Mouse (Mus musculus) CH12.LX (cell line): ENCODE measurements around the gene Ssr3. TPM values are rescaled to one million over a fixed set of nuclear protein-coding genes. Genes with fewer than 3 reads are reported as not detected.
A peak's percentile ranks its signal among the peaks of the same experiment; 100 is the strongest.

Source experiments
- DNase-seq: peaks from one replicate; pipeline ENCODE4 v3.0.0-alpha.2; 2013; ENCODE audit errors: extremely low read depth
- H3K27ac ChIP-seq: 2 replicates; pipeline ENCODE4 v1.5.1; 2012; ENCODE audit warnings: low read depth, mild to moderate bottlenecking, control low read depth, moderate library complexity; ENCODE audit not compliant: insufficient read depth
- H3K27me3 ChIP-seq: replicated peaks from 2 replicates; pipeline ENCODE3; 2012; ENCODE audit warnings: inconsistent platforms
- H3K36me3 ChIP-seq, 2 experiments: replicated peaks in 1 of 2; 2 replicates each; pipeline versions ENCODE3 to v1.6.1; 2012; ENCODE audit warnings: inconsistent platforms in 1 of 2, low read length in 1 of 2, mild to moderate bottlenecking in 1 of 2, mixed read lengths in 1 of 2, moderate library complexity in 1 of 2; ENCODE audit not compliant: control insufficient read depth in 1 of 2, insufficient read depth in 1 of 2
- H3K4me1 ChIP-seq, 2 experiments: 2 replicates each; pipeline ENCODE4 v1.6.1; 2012; ENCODE audit warnings: inconsistent platforms in 1 of 2, moderate library complexity in 1 of 2; ENCODE audit not compliant: insufficient read depth in 2 of 2, control insufficient read depth in 1 of 2
- H3K4me2 ChIP-seq: 2 replicates; pipeline ENCODE4 v1.6.1; 2012; ENCODE audit warnings: low read depth, mild to moderate bottlenecking, control low read depth; ENCODE audit not compliant: poor library complexity, insufficient read depth, severe bottlenecking
- H3K4me3 ChIP-seq, 3 experiments: fragments of 150-350 bp in 1 of 3; sonication (generic) in 1 of 3; replicated peaks in 1 of 3; 2 replicates each; pipeline versions ENCODE3 to v1.5.1; 2011 to 2012; ENCODE audit warnings: low read depth in 2 of 3, low read length in 2 of 3, mild to moderate bottlenecking in 2 of 3, moderate library complexity in 2 of 3, control low read depth in 1 of 3, improper control_type of control experiment in 1 of 3, inconsistent platforms in 1 of 3, mixed read lengths in 1 of 3; ENCODE audit not compliant: poor library complexity in 1 of 3
- H3K79me2 ChIP-seq: replicated peaks from 2 replicates; pipeline ENCODE4 v1.6.1; 2012; ENCODE audit warnings: mild to moderate bottlenecking, moderate library complexity; ENCODE audit not compliant: control insufficient read depth, poor library complexity, insufficient read depth, severe bottlenecking; ENCODE audit errors: extremely low read depth
- H3K9ac ChIP-seq: 2 replicates; pipeline ENCODE4 v1.6.1; 2012; ENCODE audit warnings: low read depth, mild to moderate bottlenecking, control low read depth, moderate library complexity; ENCODE audit not compliant: insufficient read depth
- H3K9me3 ChIP-seq: replicated peaks from 2 replicates; pipeline ENCODE3; 2012; ENCODE audit warnings: low read length, inconsistent platforms, mixed read lengths
- BHLHE40 ChIP-seq: IDR thresholded peaks from 2 replicates; pipeline ENCODE4 v1.6.1; 2011; ENCODE audit warnings: mild to moderate bottlenecking, low read depth, low read length, improper control_type of control experiment
- CHD1 ChIP-seq: IDR thresholded peaks from 2 replicates; pipeline ENCODE4 v1.6.1; 2012; ENCODE audit warnings: low read depth, low read length, improper control_type of control experiment, inconsistent platforms
- CTCF ChIP-seq, 2 experiments: IDR thresholded peaks in 1 of 2; conservative IDR thresholded peaks in 1 of 2; 2 replicates each; pipeline ENCODE4 v1.5.1; 2011 to 2012; ENCODE audit warnings: low read depth in 2 of 2, low read length in 2 of 2, improper control_type of control experiment in 1 of 2, inconsistent platforms in 1 of 2, mild to moderate bottlenecking in 1 of 2, moderate library complexity in 1 of 2
- E2F4 ChIP-seq: IDR thresholded peaks from 2 replicates; pipeline ENCODE4 v1.6.1; 2011; ENCODE audit warnings: low read depth, low read length, improper control_type of control experiment; ENCODE audit not compliant: insufficient replicate concordance
- EP300 ChIP-seq: IDR thresholded peaks from 2 replicates; pipeline ENCODE4 v1.6.1; 2011; ENCODE audit warnings: low read length, improper control_type of control experiment
- ETS1 ChIP-seq: conservative IDR thresholded peaks from 2 replicates; pipeline ENCODE4 v1.6.1; 2012; ENCODE audit warnings: low read depth, mild to moderate bottlenecking, inconsistent platforms, low read length, improper control_type of control experiment, moderate library complexity
- GABPA ChIP-seq: IDR thresholded peaks from 2 replicates; pipeline ENCODE4 v1.6.1; 2012; ENCODE audit warnings: low read depth, low read length, improper control_type of control experiment, inconsistent platforms; ENCODE audit not compliant: insufficient replicate concordance
- IRF4 ChIP-seq: IDR thresholded peaks from 2 replicates; pipeline ENCODE4 v1.6.1; 2014; ENCODE audit warnings: low read depth, mild to moderate bottlenecking, inconsistent platforms, low read length, improper control_type of control experiment
- MAFK ChIP-seq: IDR thresholded peaks from 2 replicates; pipeline ENCODE4 v1.6.1; 2011; ENCODE audit warnings: low read length, improper control_type of control experiment; ENCODE audit not compliant: insufficient replicate concordance
- MAZ ChIP-seq: IDR thresholded peaks from 2 replicates; pipeline ENCODE4 v1.6.1; 2012; ENCODE audit warnings: low read depth, mild to moderate bottlenecking, inconsistent platforms, low read length, improper control_type of control experiment, moderate library complexity
- MEF2A ChIP-seq: IDR thresholded peaks from 2 replicates; pipeline ENCODE4 v1.6.1; 2014; ENCODE audit warnings: low read depth, mild to moderate bottlenecking, inconsistent platforms, low read length, improper control_type of control experiment, borderline replicate concordance
- PAX5 ChIP-seq: IDR thresholded peaks from 2 replicates; pipeline ENCODE4 v1.6.1; 2012; ENCODE audit warnings: low read length, inconsistent platforms, mixed read lengths
- POLR2AphosphoS2 ChIP-seq: IDR thresholded peaks from 2 replicates; pipeline ENCODE4 v1.6.1; 2011; ENCODE audit warnings: low read depth, low read length, improper control_type of control experiment
- RCOR1 ChIP-seq: conservative IDR thresholded peaks from 2 replicates; pipeline ENCODE4 v1.6.1; 2012; ENCODE audit warnings: low read depth, mild to moderate bottlenecking, inconsistent platforms, low read length, improper control_type of control experiment
- SIN3A ChIP-seq: IDR thresholded peaks from 2 replicates; pipeline ENCODE4 v1.6.1; 2012; ENCODE audit warnings: low read length, improper control_type of control experiment, inconsistent platforms
- SMC3 ChIP-seq: IDR thresholded peaks from 2 replicates; pipeline ENCODE4 v1.6.1; 2011; ENCODE audit warnings: low read depth, low read length, improper control_type of control experiment
- UBTF ChIP-seq: IDR thresholded peaks from 2 replicates; pipeline ENCODE4 v1.6.1; 2012; ENCODE audit warnings: low read depth, mild to moderate bottlenecking, inconsistent platforms, low read length, improper control_type of control experiment, moderate library complexity
- USF2 ChIP-seq: conservative IDR thresholded peaks from 2 replicates; pipeline ENCODE4 v1.6.1; 2011; ENCODE audit warnings: low read depth, low read length, improper control_type of control experiment
- dilution Hi-C: fragments of 300-500 bp; cut with MboI; formaldehyde crosslinking; loops from 2 replicates; pipeline ENCODE4 v1.14.3; 2020; ENCODE audit warnings: low sequenced_read_pairs; ENCODE audit not compliant: extremely low pct_unique_long_range_greater_than_20kb, extremely low pct_ligation_motif_present
- in situ Hi-C: fragments of 300-500 bp; cut with MboI; formaldehyde crosslinking; loops from 3 replicates; pipeline ENCODE4 v1.14.3; 2019; ENCODE audit warnings: low sequenced_read_pairs, low pct_ligation_motif_present, low pct_unique_long_range_greater_than_20kb, mixed read lengths
- polyA plus RNA-seq: library from polyadenylated mRNA; unstranded; fragments of >175 nt; gene quantifications from 2 replicates; pipeline ENCODE4 v1.2.1, GENCODE M21; 2012; ENCODE audit warnings: low read depth; ENCODE audit not compliant: insufficient read length
- total RNA-seq, 2 experiments: library from RNA; depleted of rRNA; stranded (reverse); fragments of 300-350 nt in 1 of 2; fragments of >200 nt in 1 of 2; gene quantifications; 2 replicates each; pipeline ENCODE4 v1.2.3; 2012 to 2014

The Ssr3 gene
- total and polyA plus RNA-seq, 3 experiments: 118 to 222 (median 165) TPM

DNA sequence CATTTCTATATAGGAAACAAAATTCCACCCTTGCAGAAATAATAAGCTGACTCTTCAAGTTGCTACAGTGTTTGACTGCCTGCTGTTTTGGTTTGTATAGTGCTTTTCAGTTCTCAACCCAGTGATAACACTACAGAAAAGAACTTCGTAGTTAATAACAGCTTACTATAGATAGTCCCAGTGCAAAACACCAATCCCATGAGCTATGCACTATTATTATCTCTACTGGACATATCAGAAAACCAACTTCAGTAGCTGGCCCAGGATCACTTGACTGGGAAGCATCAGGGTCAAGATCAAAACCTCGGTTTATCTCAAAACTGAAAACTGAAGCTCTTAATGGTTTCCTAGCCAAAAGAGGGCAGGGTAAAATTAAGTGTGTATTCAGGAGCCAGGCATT lies 43.4 kb upstream of the Ssr3 start:
- no peak overlapping the region for H3K4me3 ChIP-seq
- no peaks in the 10 kb centered on the region for H3K79me2 ChIP-seq

DNA sequence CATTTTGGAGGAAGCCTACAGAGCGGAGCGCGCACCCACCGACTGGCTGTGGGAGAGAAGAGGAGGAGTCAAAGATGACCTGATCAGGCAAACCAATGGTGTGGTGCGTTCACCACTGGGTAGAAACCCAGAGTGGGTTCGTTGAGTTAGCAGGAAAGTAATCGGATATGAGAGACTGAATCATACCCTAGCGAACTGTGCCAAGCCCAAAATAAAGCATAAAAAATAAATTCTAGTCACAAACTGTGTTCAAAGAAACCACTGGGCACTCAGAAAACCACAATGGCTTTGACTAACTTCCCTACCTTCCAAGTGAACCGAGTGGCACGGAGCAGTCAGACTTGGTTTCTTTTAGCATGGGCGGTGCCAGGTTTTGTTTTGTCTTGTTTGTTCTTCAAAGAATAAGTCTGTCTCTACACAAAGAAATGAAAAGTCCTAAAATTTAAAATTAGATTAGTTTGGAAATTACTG lies 42.7 kb upstream of the Ssr3 start:
- Histone ChIP-seq H3K9ac (peak overlapping the region; percentile 24; the same call in 1 of the 2 replicates), H3K79me2 (no peaks in the 10 kb centered on the region), H3K9me3 (no peaks in the 10 kb centered on the region), H3K36me3 (no peaks in the 10 kb centered on the region), H3K27ac (no peak overlapping the region), H3K4me3 (no peak overlapping the region)
- dilution Hi-C loops: no loop called here
- in situ Hi-C loops: no loop called here
- DNase-seq: peak; percentile 14
- 0 out of 2 replicates have a peak, but pooled peaks have one; percentile 21 for TF ChIP-seq MAFK
- TF ChIP-seq MAZ: no peak
- TF ChIP-seq, all 38 proteins: peak for 1
- no peaks in the 10 kb centered on the region for H3K27me3 ChIP-seq
- H3K4me2 ChIP-seq: peak overlapping the region; percentile 50; the same call in 1 of the 2 replicates
- peaks cover 5 to 17% of the 10 kb centered on the region in 2 experiments for H3K4me1 ChIP-seq

More for the DNA sequence above, 43.4 kb upstream of the Ssr3 start:
- H3K36me3 ChIP-seq: no peaks in the 10 kb centered on the region
- H3K9ac ChIP-seq: no peak overlapping the region
- dilution Hi-C loops (no loop called here), in situ Hi-C loops (no loop called here)
- H3K4me1 ChIP-seq: peaks cover 5 to 17% of the 10 kb centered on the region in 2 experiments
- no peak overlapping the region for H3K4me2 ChIP-seq
- H3K27ac ChIP-seq: no peak overlapping the region
- TF ChIP-seq MAZ: no peak
- H3K9me3 ChIP-seq: no peaks in the 10 kb centered on the region
- DNase-seq: no peak
- H3K27me3 ChIP-seq: no peaks in the 10 kb centered on the region

DNA sequence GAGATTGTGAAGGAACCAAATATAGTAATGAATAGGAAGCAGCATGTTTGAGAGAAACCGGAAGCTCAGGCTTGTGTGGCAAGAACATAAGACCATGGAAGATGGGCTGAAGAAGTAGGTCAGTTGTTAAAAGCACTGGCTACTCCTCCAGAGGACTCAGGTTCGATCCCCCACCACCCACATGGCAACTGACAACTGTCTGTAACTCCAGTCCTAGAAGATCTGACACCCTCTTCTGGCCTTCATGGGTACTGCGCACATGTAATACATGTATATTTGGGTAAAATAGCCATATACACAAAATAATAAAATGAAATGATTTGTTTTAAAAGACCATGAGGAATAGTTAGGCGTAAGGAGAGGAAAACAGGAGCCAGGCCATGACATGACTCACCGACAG lies 39.8 kb upstream of the Ssr3 start:
- DNase-seq: no peak
- Histone ChIP-seq H3K79me2 (no peaks in the 10 kb centered on the region), H3K36me3 (no peaks in the 10 kb centered on the region), H3K4me3 (no peak overlapping the region), H3K4me2 (no peak overlapping the region), H3K4me1 (peaks cover 2% of the 10 kb centered on the region in 2 experiments; a peak in 3 of 4 replicates), H3K9ac (no peak overlapping the region), H3K27ac (no peak overlapping the region), H3K9me3 (no peaks in the 10 kb centered on the region), H3K27me3 (no peaks in the 10 kb centered on the region)
- TF ChIP-seq SMC3 (peak; percentile 16; the same call in 1 of the 2 replicates), ETS1 (no peak), CTCF (conservative IDR thresholded peaks at IDR 0.05 in 1 of 2, IDR thresholded peaks at IDR 0.05 in 1 of 2; ENCODE audit: low read depth in 2 of 2, low read length in 2 of 2) (peak; percentile 16 to 22; a peak in 2 of 4 replicates)
- in situ Hi-C loops: no loop called here
- dilution Hi-C loops: no loop called here

DNA sequence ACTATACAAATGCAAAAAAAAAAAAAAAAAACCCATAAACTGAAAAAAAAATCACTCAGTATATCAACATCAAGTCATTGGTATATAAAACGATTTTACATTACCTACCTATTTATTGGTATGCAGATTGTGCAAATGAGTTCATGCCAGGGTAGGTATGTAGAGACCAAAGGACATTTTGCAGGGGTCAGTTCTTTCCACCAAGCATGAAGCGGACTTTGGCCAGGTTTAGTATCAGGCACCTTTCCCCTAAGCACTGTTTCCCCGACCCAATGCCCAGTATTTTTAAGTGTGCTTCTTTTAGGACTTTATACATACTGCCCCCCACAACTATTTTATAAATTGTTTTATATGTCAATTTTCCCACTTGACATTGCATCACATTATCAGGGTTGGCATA lies 27.3 kb upstream of the Ssr3 start:
- no peaks in the 10 kb centered on the region for H3K9me3 ChIP-seq
- no peak overlapping the region for H3K9ac ChIP-seq
- H3K4me1 ChIP-seq: peaks cover 0 to 9% of the 10 kb centered on the region in 2 experiments; a peak in 2 of 4 replicates
- H3K36me3 ChIP-seq: no peaks in the 10 kb centered on the region
- no peaks in the 10 kb centered on the region for H3K27me3 ChIP-seq
- no peak overlapping the region for H3K27ac ChIP-seq
- H3K4me3 ChIP-seq: no peak overlapping the region
- dilution Hi-C loops: no loop called here
- H3K4me2 ChIP-seq: no peak overlapping the region
- no peaks in the 10 kb centered on the region for H3K79me2 ChIP-seq
- in situ Hi-C loops: no loop called here
- DNase-seq: no peak
- no peak for TF ChIP-seq E2F4
- TF ChIP-seq UBTF: no peak
- no peak for TF ChIP-seq SIN3A
- TF ChIP-seq SMC3: no peak
- no peak for TF ChIP-seq MEF2A
- no peak for TF ChIP-seq MAFK
- no peak for TF ChIP-seq BHLHE40
- no peak for TF ChIP-seq MAZ
- TF ChIP-seq CHD1: no peak
- no peak for TF ChIP-seq EP300
- no peak for TF ChIP-seq PAX5
- no peak for TF ChIP-seq CTCF (conservative IDR thresholded peaks at IDR 0.05 in 1 of 2, IDR thresholded peaks at IDR 0.05 in 1 of 2; ENCODE audit: low read depth in 2 of 2, low read length in 2 of 2)
- no peak for TF ChIP-seq GABPA
- no peak for TF ChIP-seq RCOR1
- TF ChIP-seq POLR2AphosphoS2: no peak
- TF ChIP-seq USF2: no peak
- no peak for TF ChIP-seq IRF4
